Mouse (Mus musculus) olfactory bulb, adult 2 months (tissue): ENCODE results near the gene Gm28042.

Experiments
- CTCF ChIP-seq: fragments of 200-500 bp; IDR thresholded peaks from 2 replicates; pipeline ENCODE4 v1.5.1; 2012; ENCODE audit warnings: low read depth, mild to moderate bottlenecking, low read length, moderate library complexity; ENCODE audit not compliant: insufficient read depth
- POLR2A ChIP-seq: fragments of 200-500 bp; IDR thresholded peaks from 2 replicates; pipeline ENCODE4 v1.6.1; 2012; ENCODE audit warnings: mild to moderate bottlenecking, low read depth, low read length, moderate library complexity; ENCODE audit not compliant: insufficient read depth

- TF ChIP-seq CTCF = no peak
- no peak for TF ChIP-seq POLR2A
Observed at GRCm38 (mm10) chr2:119992349-119992748, 34.9 kb upstream of the Gm28042 start.
